Mouse (Mus musculus): Measurements from ENCODE around the gene Selenon. TPM values are rescaled to one million over a fixed set of nuclear protein-coding genes. Genes with fewer than 3 reads are reported as not detected.

The Selenon gene
- total RNA-seq, 2 experiments from 2014 or later = 4.4 to 6.3 TPM

- Histone ChIP-seq H3K27ac (peak overlapping the region; percentile 76), H3K4me3 (no peak overlapping the region)
- DNase-seq = peak; percentile 85
- no peak for TF ChIP-seq CTCF (IDR thresholded peaks at IDR 0.05)
- intact Hi-C loops (cut with DNase I) = no loop called here
Observed at GRCm38 (mm10) chr4:134572449-134573300, 20.7 kb upstream of the Selenon start.

DNA sequence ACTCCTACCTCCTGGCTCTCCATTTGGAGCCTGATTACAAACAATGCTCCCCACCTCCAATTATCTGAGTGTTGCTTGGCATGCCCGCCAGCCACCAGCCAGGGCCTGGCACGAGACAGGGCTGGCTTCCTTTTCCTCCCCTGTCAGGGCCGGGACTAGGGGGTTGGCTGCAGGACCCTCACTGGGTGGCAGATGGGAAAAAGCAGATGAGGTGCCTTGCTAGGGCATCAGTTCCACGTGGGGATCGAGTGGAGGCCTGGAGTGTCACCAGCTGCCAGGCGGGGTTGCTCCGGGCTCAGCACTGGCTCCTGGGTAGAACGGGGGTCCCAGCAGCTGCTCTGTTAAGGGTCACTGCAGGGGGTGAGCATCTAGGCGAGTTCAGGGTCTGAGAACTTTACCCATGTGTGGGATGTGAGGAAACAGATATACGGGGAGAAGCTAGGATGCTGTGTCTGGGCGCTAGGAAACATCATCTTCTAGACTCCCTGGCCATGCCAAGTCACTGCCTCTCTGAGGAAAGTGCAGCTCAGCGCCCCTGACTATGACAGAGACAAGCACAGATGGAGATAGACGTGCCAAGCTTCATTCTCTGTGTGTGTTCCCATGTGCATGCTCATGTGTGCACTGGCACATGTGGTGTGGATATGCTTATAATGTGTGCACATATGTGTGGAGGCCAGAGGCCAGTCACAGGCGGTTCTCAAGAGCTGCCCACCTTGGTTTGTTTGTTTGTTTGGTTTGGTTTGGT lies 18.9 kb upstream of the Selenon start:
- Histone ChIP-seq H3K27ac (no peak overlapping the region), H3K4me3 (no peak overlapping the region)
- intact Hi-C loops (cut with DNase I) = no loop called here
- no peak for TF ChIP-seq CTCF (IDR thresholded peaks at IDR 0.05)
- no peak for DNase-seq

GRCm38 (mm10) chr4:134569831-134570230 lies 17.9 kb upstream of the Selenon start:
- DNase-seq = no peak
- intact Hi-C loops (cut with DNase I) = no loop called here
- no peak for TF ChIP-seq CTCF (IDR thresholded peaks at IDR 0.05)
- H3K4me3 ChIP-seq = no peak overlapping the region
- H3K27ac ChIP-seq = no peak overlapping the region

DNA sequence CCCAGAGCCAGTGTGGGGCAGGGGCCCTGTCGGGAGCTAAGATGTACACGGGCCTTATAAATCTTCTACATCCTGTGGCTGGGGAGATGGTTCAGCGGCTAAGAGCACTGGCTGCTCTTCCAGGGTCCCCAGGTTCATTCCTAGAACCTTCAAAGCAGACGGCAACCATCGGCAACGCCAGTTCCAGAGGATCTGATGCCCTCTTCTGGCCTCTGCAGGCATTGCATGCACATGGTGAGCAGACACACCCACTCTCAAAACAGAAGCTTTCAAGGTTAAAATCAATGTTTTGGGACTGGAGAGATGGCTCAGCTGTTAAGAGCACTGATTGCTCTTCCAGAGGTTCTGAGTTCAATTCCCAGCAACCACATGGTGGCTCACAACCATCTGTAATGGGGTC lies 17.2 kb upstream of the Selenon start:
- peak; percentile 56 for TF ChIP-seq CTCF (IDR thresholded peaks at IDR 0.05)
- no peak overlapping the region for H3K4me3 ChIP-seq
- DNase-seq = no peak
- intact Hi-C loops (cut with DNase I) = no loop called here
- H3K27ac ChIP-seq = no peak overlapping the region

GRCm38 (mm10) chr4:134567377-134568226 lies 15.6 kb upstream of the Selenon start:
- Histone ChIP-seq H3K4me3 (no peak overlapping the region), H3K27ac (no peak overlapping the region)
- intact Hi-C loops (cut with DNase I) = no loop called here
- TF ChIP-seq CTCF (IDR thresholded peaks at IDR 0.05) = no peak
- peak; percentile 43 for DNase-seq

GRCm38 (mm10) chr4:134564093-134564492 lies 12.1 kb upstream of the Selenon start:
- TF ChIP-seq CTCF (IDR thresholded peaks at IDR 0.05) = no peak

GRCm38 (mm10) chr4:134563624-134564023 lies 11.7 kb upstream of the Selenon start:
- no peak for TF ChIP-seq CTCF (IDR thresholded peaks at IDR 0.05)
- intact Hi-C loops (cut with DNase I) = no loop called here

More at GRCm38 (mm10) chr4:134564093-134564492, 12.1 kb upstream of the Selenon start:
- no peak overlapping the region for H3K4me3 ChIP-seq
- no peak for DNase-seq
- intact Hi-C loops (cut with DNase I) = no loop called here
- H3K27ac ChIP-seq = no peak overlapping the region

DNA sequence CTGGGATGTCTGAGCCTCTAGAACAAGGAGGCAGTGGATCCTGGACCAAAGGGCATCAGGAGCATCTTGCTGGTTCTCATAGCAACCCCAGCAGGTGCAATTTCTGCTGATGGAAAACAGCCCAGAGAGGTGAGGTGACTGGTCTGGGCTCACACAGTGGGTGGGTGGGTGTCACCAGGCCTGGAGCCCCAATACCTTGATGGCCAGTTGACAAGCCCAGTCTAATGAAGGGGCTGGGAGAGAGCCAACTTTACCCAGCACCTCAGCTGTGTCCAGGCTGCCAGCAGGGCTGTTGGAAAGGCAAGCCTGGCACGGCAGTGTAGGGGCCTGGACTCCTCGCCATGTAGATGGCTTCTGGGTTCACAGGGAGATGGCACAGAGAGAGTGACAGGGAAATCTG lies 10.0 kb upstream of the Selenon start:
- intact Hi-C loops (cut with DNase I) = no loop called here
- no peak overlapping the region for H3K4me3 ChIP-seq
- H3K27ac ChIP-seq = no peak overlapping the region
- no peak for TF ChIP-seq CTCF (IDR thresholded peaks at IDR 0.05)
- no peak for DNase-seq

More at GRCm38 (mm10) chr4:134563624-134564023, 11.7 kb upstream of the Selenon start:
- Histone ChIP-seq H3K4me3 (no peak overlapping the region), H3K27ac (no peak overlapping the region)
- no peak for DNase-seq

DNA sequence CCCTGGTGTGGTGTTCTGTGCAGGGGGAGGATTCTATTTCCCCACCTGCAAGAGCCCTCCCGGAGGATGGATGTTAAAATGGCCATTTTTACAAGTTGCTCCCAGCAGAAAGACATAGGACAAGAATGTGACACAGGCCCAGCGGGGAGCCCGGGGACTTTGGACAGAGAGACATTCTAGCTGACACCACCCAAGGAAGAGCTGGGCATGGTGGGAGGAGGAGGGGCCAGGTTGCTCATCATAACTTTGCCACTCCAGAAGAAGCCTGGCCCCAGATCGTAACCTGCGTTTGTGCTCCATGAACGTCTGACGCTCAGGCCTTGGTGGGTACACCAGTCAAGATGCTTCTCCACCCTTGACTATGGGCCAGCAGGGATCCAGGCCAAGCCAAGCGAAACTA lies 8.7 kb upstream of the Selenon start:
- Histone ChIP-seq H3K4me3 (no peak overlapping the region), H3K27ac (no peak overlapping the region)
- DNase-seq = no peak
- no peak for TF ChIP-seq CTCF (IDR thresholded peaks at IDR 0.05)
- intact Hi-C loops (cut with DNase I) = no loop called here

DNA sequence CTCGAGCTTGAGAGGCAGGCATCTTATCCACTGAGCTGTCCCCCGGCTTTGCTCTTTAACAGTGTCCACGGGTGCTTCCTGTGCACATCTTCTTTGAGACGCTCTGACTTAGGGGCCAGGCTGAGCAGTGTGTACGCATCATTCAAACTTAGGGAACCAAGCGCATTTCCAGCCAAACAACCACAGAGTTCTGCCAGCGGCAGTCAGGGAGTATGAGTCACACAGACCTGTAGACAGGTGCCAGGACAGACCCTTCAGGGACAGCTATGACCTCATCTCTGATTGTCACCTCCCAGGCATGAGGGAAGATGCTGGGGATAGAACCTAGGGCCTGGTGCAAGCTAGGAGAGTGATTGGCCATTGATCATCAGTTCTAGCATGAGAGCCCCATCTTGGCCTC lies 7.2 kb upstream of the Selenon start:
- Histone ChIP-seq H3K27ac (no peak overlapping the region), H3K4me3 (no peak overlapping the region)
- TF ChIP-seq CTCF (IDR thresholded peaks at IDR 0.05) = no peak
- intact Hi-C loops (cut with DNase I) = no loop called here
- DNase-seq = no peak

- peak; percentile 51 for DNase-seq
- H3K4me3 ChIP-seq = no peak overlapping the region; the same call in 1 of the 2 replicates
- TF ChIP-seq CTCF (IDR thresholded peaks at IDR 0.05) = no peak
- peak overlapping the region; percentile 75 for H3K27ac ChIP-seq
- intact Hi-C loops (cut with DNase I) = no loop called here
Observed at GRCm38 (mm10) chr4:134558570-134559113, 6.7 kb upstream of the Selenon start.

- H3K27ac ChIP-seq = peak overlapping the region; percentile 75
- no peak overlapping the region; the same call in 1 of the 2 replicates for H3K4me3 ChIP-seq
- intact Hi-C loops (cut with DNase I) = no loop called here
- DNase-seq = peak; percentile 54
- TF ChIP-seq CTCF (IDR thresholded peaks at IDR 0.05) = no peak
Observed at GRCm38 (mm10) chr4:134557626-134558249, 5.8 kb upstream of the Selenon start.

Measured in gastrocnemius, adult 2 months (tissue).